Mouse (Mus musculus): ENCODE results near the gene Invs.

DNA sequence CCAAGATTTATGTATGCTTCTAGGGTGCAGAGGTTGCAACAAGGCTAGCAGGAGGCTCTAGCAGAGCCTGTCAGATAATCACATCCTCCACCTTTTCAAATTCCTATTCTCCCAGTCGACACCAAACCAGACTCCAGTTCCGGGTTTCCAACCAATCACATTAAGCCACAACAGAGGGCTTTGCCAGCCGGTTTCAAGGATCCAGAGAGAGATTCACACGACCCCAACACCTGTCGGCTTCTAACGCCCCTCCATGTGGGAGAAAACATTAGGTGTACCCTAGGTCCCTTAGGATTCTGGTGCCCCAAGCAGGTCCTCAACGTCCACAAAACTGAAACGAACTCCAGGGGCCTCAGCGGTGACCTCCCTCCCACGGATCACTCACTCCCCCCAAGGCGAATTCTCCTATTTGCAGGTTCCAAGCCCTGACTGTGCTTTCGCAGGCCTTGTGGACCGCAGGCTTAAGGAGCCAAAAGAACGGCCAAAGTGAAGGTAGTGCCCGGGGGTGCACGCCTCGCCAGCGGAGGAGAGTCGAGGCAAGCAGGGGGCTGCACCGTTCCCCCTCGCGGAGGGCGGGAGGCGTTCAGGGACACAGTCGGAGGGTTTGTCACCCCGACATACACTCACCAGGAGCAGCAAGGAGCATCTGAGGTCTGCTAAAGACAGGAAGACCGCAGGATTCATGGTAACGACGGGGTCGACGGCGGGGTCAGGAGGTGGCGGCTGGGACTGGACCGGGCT is 633 bp upstream of the Invs start:
- TF ChIP-seq CTCF (IDR thresholded peaks at IDR 0.05; ENCODE audit: borderline replicate concordance, control insufficient read depth, extremely low read depth, insufficient read depth, low read length, poor library complexity) (no peak), POLR2A (IDR thresholded peaks at IDR 0.05; ENCODE audit: control insufficient read depth, extremely low read depth, insufficient read depth, low read length, poor library complexity) (no peak)

All from thymus, adult 2 months (tissue).